Mouse (Mus musculus) embryonic facial prominence, embryonic 14.5 days (tissue): ENCODE data around the gene Clpx. TPM values are rescaled to one million over a fixed set of nuclear protein-coding genes. Genes with fewer than 3 reads are reported as not detected.

Experiments
- ATAC-seq: fragments of 200-750 bp; cut with Nextera tagmentation; 2 replicates; pipeline ENCODE4 v1.8.0; 2017; ENCODE audit warnings: low read depth, moderate number of reproducible peaks, moderate TSS enrichment
- DNase-seq: peaks from one replicate; pipeline ENCODE4 v3.0.0-alpha.2; 2015; ENCODE audit warnings: low spot score
- H3K27ac ChIP-seq: fragments of 300-500 bp; sonication (generic); replicated peaks from 2 replicates; pipeline ENCODE4 v1.5.1; 2014; ENCODE audit warnings: low read depth, mild to moderate bottlenecking, low read length, moderate library complexity
- H3K27me3 ChIP-seq: fragments of 300-500 bp; sonication (generic); replicated peaks from 2 replicates; pipeline ENCODE4 v1.6.1; 2014; ENCODE audit warnings: low read length; ENCODE audit not compliant: control insufficient read depth, insufficient read depth
- H3K36me3 ChIP-seq: fragments of 300-500 bp; sonication (generic); 2 replicates; pipeline ENCODE4 v1.6.1; 2014; ENCODE audit warnings: low read length, mixed read lengths; ENCODE audit not compliant: control insufficient read depth, insufficient read depth
- H3K4me1 ChIP-seq: fragments of 300-500 bp; sonication (generic); 2 replicates; pipeline ENCODE4 v1.6.1; 2014; ENCODE audit warnings: antibody characterized with exemption, low read length; ENCODE audit not compliant: control insufficient read depth, insufficient read depth
- H3K4me2 ChIP-seq: fragments of 300-500 bp; sonication (generic); 2 replicates; pipeline ENCODE4 v1.6.1; 2014; ENCODE audit warnings: low read depth, mild to moderate bottlenecking, low read length, moderate library complexity, mixed read lengths
- H3K4me3 ChIP-seq: fragments of 300-500 bp; sonication (generic); 2 replicates; pipeline ENCODE4 v1.5.1; 2014; ENCODE audit warnings: low read depth, mild to moderate bottlenecking, low read length
- H3K9ac ChIP-seq: fragments of 300-500 bp; sonication (generic); 2 replicates; pipeline ENCODE4 v1.6.1; 2014; ENCODE audit warnings: low read depth, mild to moderate bottlenecking, low read length, moderate library complexity, mixed read lengths
- H3K9me3 ChIP-seq: fragments of 300-500 bp; sonication (generic); 2 replicates; pipeline ENCODE4 v1.6.1; 2016; ENCODE audit warnings: low read length; ENCODE audit not compliant: control insufficient read depth
- WGBS: fragments of 180-500 bp; shearing (Covaris S2); extraction: QIAGEN DNeasy Blood & Tissue Kit; methylation state at CpG from one replicate; pipeline ENCODE4 v1.1.7; 2014; 5-methylcytosine and 5-hydroxymethylcytosine counted together
- polyA plus RNA-seq: library from polyadenylated mRNA; unstranded; fragments of >200 nt; fragmentation: Nextera tagmentation; extraction: Ambion mirVana; gene quantifications from 2 replicates; pipeline ENCODE4 v1.2.1, GENCODE M21; 2014

Gene Clpx
- polyA plus RNA-seq, 1 experiment from 2014 or later, result 55.8 TPM

- no peaks in the 10 kb centered on the region for H3K27me3 ChIP-seq
Measured at GRCm38 (mm10) chr9:65365721-65366120, 71.7 kb downstream of the Clpx start.

GRCm38 (mm10) chr9:65371756-65372155 lies 77.7 kb downstream of the Clpx start:
- Histone ChIP-seq H3K9ac (no peak overlapping the region), H3K27ac (no peak overlapping the region), H3K4me1 (no peaks in the 10 kb centered on the region), H3K27me3 (no peaks in the 10 kb centered on the region), H3K4me3 (no peak overlapping the region), H3K36me3 (peaks cover 6% of the 10 kb centered on the region; the same call in 1 of the 2 replicates), H3K9me3 (no peaks in the 10 kb centered on the region), H3K4me2 (no peak overlapping the region)
- ATAC-seq (no peak), DNase-seq (no peak)
- WGBS, result 79% methylated on average over 16 of the region's 24 CpGs

More at GRCm38 (mm10) chr9:65365721-65366120, 71.7 kb downstream of the Clpx start:
- no peak for DNase-seq
- 88% methylated on average over 7 of the region's 7 CpGs for WGBS
- Histone ChIP-seq H3K4me2 (no peak overlapping the region), H3K27ac (no peak overlapping the region), H3K4me3 (no peak overlapping the region), H3K9ac (no peak overlapping the region), H3K4me1 (no peaks in the 10 kb centered on the region), H3K36me3 (peaks cover 23% of the 10 kb centered on the region), H3K9me3 (no peaks in the 10 kb centered on the region)
- ATAC-seq, result no peak

GRCm38 (mm10) chr9:65372449-65372848 lies 78.4 kb downstream of the Clpx start:
- Histone ChIP-seq H3K4me2 (no peak overlapping the region), H3K9me3 (no peaks in the 10 kb centered on the region), H3K9ac (no peak overlapping the region), H3K36me3 (peaks cover 11% of the 10 kb centered on the region; the same call in 1 of the 2 replicates), H3K4me3 (no peak overlapping the region), H3K4me1 (no peaks in the 10 kb centered on the region), H3K27me3 (no peaks in the 10 kb centered on the region), H3K27ac (no peak overlapping the region)
- WGBS, result 70% methylated on average over 4 of the region's 4 CpGs
- ATAC-seq, result no peak
- no peak for DNase-seq

GRCm38 (mm10) chr9:65374468-65375162 lies 80.6 kb downstream of the Clpx start:
- no peak overlapping the region for H3K4me3 ChIP-seq
- no peak for ATAC-seq
- H3K36me3 ChIP-seq, result peaks cover 11% of the 10 kb centered on the region; the same call in 1 of the 2 replicates
- H3K27me3 ChIP-seq, result no peaks in the 10 kb centered on the region
- no peaks in the 10 kb centered on the region for H3K4me1 ChIP-seq
- DNase-seq, result no peak
- WGBS, result 63% methylated on average over 5 of the region's 5 CpGs
- H3K9me3 ChIP-seq, result no peaks in the 10 kb centered on the region
- no peak overlapping the region for H3K27ac ChIP-seq
- no peak overlapping the region for H3K9ac ChIP-seq
- no peak overlapping the region for H3K4me2 ChIP-seq

GRCm38 (mm10) chr9:65375163-65375934 lies 81.3 kb downstream of the Clpx start:
- Histone ChIP-seq H3K27ac (no peak overlapping the region), H3K27me3 (no peaks in the 10 kb centered on the region), H3K4me3 (no peak overlapping the region), H3K9me3 (no peaks in the 10 kb centered on the region), H3K4me2 (no peak overlapping the region), H3K4me1 (no peaks in the 10 kb centered on the region), H3K9ac (no peak overlapping the region; the same call in 1 of the 2 replicates), H3K36me3 (peaks cover 11% of the 10 kb centered on the region; the same call in 1 of the 2 replicates)
- ATAC-seq (no peak), DNase-seq (no peak)
- WGBS, result 77% methylated on average over 9 of the region's 9 CpGs

Other genes with a start within 250 kb of the Clpx start
- 55.6 and 58.5 TPM in 2 replicates for gene Igdcc4, start 192.8 kb upstream of the Clpx start, polyA plus RNA-seq
- gene Igdcc3, start 153.1 kb upstream of the Clpx start, polyA plus RNA-seq, result 1.1 and 1.4 TPM in 2 replicates
- gene Parp16, start 98.9 kb upstream of the Clpx start, polyA plus RNA-seq, result 6.9 and 7.2 TPM in 2 replicates
- gene Cilp, start 29.1 kb upstream of the Clpx start, polyA plus RNA-seq, result 9.7 and 10.7 TPM in 2 replicates
- 11.5 and 11.9 TPM in 2 replicates for gene Pdcd7, start 51.8 kb downstream of the Clpx start, polyA plus RNA-seq
- 0.72 TPM in 1 of 2 replicates, not detected in the other for gene Ubap1l, start 66.8 kb downstream of the Clpx start, polyA plus RNA-seq
- gene Kbtbd13, start 97.4 kb downstream of the Clpx start, polyA plus RNA-seq, result 1.8 and 2.1 TPM in 2 replicates
- gene Rasl12, start 104.2 kb downstream of the Clpx start, polyA plus RNA-seq, result 9.6 and 10.9 TPM in 2 replicates
- not detected in 2 replicates for gene Slc51b, start 128.7 kb downstream of the Clpx start, polyA plus RNA-seq
- 14.6 and 17.9 TPM in 2 replicates for gene Mtfmt, start 141.5 kb downstream of the Clpx start, polyA plus RNA-seq
- 176 and 185 TPM in 2 replicates for gene Spg21, start 166.7 kb downstream of the Clpx start, polyA plus RNA-seq
- gene Ankdd1a, start 225.9 kb downstream of the Clpx start, polyA plus RNA-seq, result not detected in 2 replicates